Mouse (Mus musculus): ENCODE results near the gene Ptpn20. TPM values are rescaled to one million over a fixed set of nuclear protein-coding genes. Genes with fewer than 3 reads are reported as not detected.

The Ptpn20 gene
- 37.0 and 49.3 TPM in 2 replicates for polyA plus RNA-seq (2012; rRNA removed)

GRCm38 (mm10) chr14:33588951-33589350, at the start of gene Ptpn20:
Ptpn20 (plus strand) TSS chr14:33589207.
- Histone ChIP-seq H3K36me3 (ENCODE audit: control insufficient read depth, insufficient read depth, low read length) (no peaks in the 10 kb centered on the region), H3K4me1 (ENCODE audit: control insufficient read depth, insufficient read depth, low read length) (peaks cover 3% of the 10 kb centered on the region), H3K27me3 (ENCODE audit: control insufficient read depth, insufficient read depth, low read length) (no peaks in the 10 kb centered on the region), H3K4me3 (ENCODE audit: control insufficient read depth, low read depth, low read length) (peak within 1 kb of the TSS; percentile 72), H3K27ac (ENCODE audit: control insufficient read depth, insufficient read depth, low read depth, low read length) (peak within 1 kb of the TSS; percentile 77)
- TF ChIP-seq CTCF (IDR thresholded peaks at IDR 0.05; ENCODE audit: control insufficient read depth, insufficient read depth, insufficient replicate concordance, low read depth, low read length) (peak; percentile 84; the same call in 1 of the 2 replicates), POLR2A (IDR thresholded peaks at IDR 0.05; ENCODE audit: control insufficient read depth, low read depth, low read length) (peak; percentile 88)

- Histone ChIP-seq H3K27me3 (ENCODE audit: control insufficient read depth, insufficient read depth, low read length) (no peaks in the 10 kb centered on the region), H3K27ac (ENCODE audit: control insufficient read depth, insufficient read depth, low read depth, low read length) (no peak overlapping the region), H3K4me1 (ENCODE audit: control insufficient read depth, insufficient read depth, low read length) (no peaks in the 10 kb centered on the region), H3K36me3 (ENCODE audit: control insufficient read depth, insufficient read depth, low read length) (no peaks in the 10 kb centered on the region), H3K4me3 (ENCODE audit: control insufficient read depth, low read depth, low read length) (no peak overlapping the region)
- TF ChIP-seq CTCF (IDR thresholded peaks at IDR 0.05; ENCODE audit: control insufficient read depth, insufficient read depth, insufficient replicate concordance, low read depth, low read length), result no peak
- TF ChIP-seq POLR2A (IDR thresholded peaks at IDR 0.05; ENCODE audit: control insufficient read depth, low read depth, low read length), result no peak
Observed at GRCm38 (mm10) chr14:33539559-33540167, 49.3 kb upstream of the Ptpn20 start.

DNA sequence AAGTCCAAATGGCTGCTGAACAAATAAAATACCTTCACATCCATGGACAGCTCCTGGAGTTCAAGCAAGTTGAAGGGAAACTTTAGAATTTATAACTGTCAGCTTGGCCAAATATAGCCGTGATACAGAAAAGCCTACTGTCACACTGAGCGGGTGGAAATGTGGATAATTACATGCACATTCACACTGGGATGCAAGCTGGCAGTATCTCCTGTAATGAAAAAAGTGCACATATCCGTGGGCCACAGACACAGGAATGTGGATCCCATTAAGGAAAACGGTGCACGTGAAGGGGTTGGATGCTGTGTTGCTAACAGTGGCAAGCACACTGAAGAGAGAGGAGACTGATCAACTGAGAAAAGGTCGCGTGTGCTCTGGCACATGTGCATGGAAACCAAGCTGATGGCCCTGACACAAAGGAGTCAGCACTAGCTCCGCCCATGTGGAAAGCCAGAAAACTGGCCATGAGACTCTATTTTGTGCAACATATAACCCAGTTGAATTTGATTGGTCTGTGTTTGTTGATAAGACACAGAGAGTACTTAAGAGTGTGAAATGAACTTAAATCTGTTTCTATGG, 43.4 kb upstream of the Ptpn20 start:
- no peaks in the 10 kb centered on the region for H3K27me3 ChIP-seq (ENCODE audit: control insufficient read depth, insufficient read depth, low read length)
- H3K27ac ChIP-seq (ENCODE audit: control insufficient read depth, insufficient read depth, low read depth, low read length), result no peak overlapping the region
- H3K4me1 ChIP-seq (ENCODE audit: control insufficient read depth, insufficient read depth, low read length), result no peaks in the 10 kb centered on the region
- no peak overlapping the region for H3K4me3 ChIP-seq (ENCODE audit: control insufficient read depth, low read depth, low read length)
- no peaks in the 10 kb centered on the region for H3K36me3 ChIP-seq (ENCODE audit: control insufficient read depth, insufficient read depth, low read length)
- TF ChIP-seq POLR2A (IDR thresholded peaks at IDR 0.05; ENCODE audit: control insufficient read depth, low read depth, low read length), result no peak
- TF ChIP-seq CTCF (IDR thresholded peaks at IDR 0.05; ENCODE audit: control insufficient read depth, insufficient read depth, insufficient replicate concordance, low read depth, low read length), result no peak

- Histone ChIP-seq H3K36me3 (ENCODE audit: control insufficient read depth, insufficient read depth, low read length) (no peaks in the 10 kb centered on the region), H3K4me1 (ENCODE audit: control insufficient read depth, insufficient read depth, low read length) (no peaks in the 10 kb centered on the region), H3K27me3 (ENCODE audit: control insufficient read depth, insufficient read depth, low read length) (no peaks in the 10 kb centered on the region), H3K4me3 (ENCODE audit: control insufficient read depth, low read depth, low read length) (no peak overlapping the region), H3K27ac (ENCODE audit: control insufficient read depth, insufficient read depth, low read depth, low read length) (no peak overlapping the region)
- TF ChIP-seq CTCF (IDR thresholded peaks at IDR 0.05; ENCODE audit: control insufficient read depth, insufficient read depth, insufficient replicate concordance, low read depth, low read length), result no peak
Observed at GRCm38 (mm10) chr14:33548650-33549049, 40.4 kb upstream of the Ptpn20 start.

DNA sequence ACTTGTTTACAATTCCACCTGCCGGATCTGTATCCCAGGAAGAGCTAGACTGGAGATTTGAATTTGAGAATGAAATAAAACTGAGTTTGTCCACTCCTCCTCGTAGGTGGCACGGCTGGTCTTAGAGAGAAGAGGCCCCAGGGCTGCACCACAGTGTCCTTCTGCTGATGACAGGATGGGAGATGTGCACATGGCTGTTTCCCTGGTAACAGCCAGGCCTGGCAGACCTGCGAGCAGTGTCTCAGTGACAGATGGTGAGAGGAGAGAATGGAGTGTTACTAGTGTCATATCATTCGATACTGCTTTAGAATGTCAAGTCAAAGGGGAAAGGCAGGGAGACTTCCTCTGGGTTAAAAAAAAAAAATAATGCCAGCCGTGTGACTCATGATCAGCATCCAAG, 39.2 kb upstream of the Ptpn20 start:
- no peaks in the 10 kb centered on the region for H3K4me1 ChIP-seq (ENCODE audit: control insufficient read depth, insufficient read depth, low read length)
- no peaks in the 10 kb centered on the region for H3K36me3 ChIP-seq (ENCODE audit: control insufficient read depth, insufficient read depth, low read length)
- no peaks in the 10 kb centered on the region for H3K27me3 ChIP-seq (ENCODE audit: control insufficient read depth, insufficient read depth, low read length)
- no peak overlapping the region for H3K27ac ChIP-seq (ENCODE audit: control insufficient read depth, insufficient read depth, low read depth, low read length)
- no peak for TF ChIP-seq CTCF (IDR thresholded peaks at IDR 0.05; ENCODE audit: control insufficient read depth, insufficient read depth, insufficient replicate concordance, low read depth, low read length)
- no peak for TF ChIP-seq POLR2A (IDR thresholded peaks at IDR 0.05; ENCODE audit: control insufficient read depth, low read depth, low read length)
- H3K4me3 ChIP-seq (ENCODE audit: control insufficient read depth, low read depth, low read length), result no peak overlapping the region

DNA sequence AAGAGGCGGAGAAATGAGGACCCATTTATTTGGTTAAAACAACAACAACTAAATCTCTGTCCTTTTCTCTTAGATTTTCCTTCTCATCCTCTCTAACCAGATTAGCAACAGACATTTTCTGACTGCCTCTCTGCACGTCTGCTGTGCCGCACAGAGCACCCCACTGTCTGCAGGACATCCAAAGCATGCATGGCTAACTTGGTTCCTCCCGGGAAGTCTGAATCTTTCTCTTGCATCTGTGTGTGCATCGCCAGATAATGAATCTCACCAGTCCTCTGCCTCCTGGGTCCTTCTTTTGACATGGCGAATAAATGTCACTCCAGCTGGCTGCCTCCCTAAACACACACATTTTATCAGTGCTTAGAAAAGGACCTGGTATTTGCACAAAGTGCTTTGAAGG, 18.3 kb upstream of the Ptpn20 start:
- H3K27me3 ChIP-seq (ENCODE audit: control insufficient read depth, insufficient read depth, low read length), result no peaks in the 10 kb centered on the region
- H3K36me3 ChIP-seq (ENCODE audit: control insufficient read depth, insufficient read depth, low read length), result no peaks in the 10 kb centered on the region
- no peaks in the 10 kb centered on the region for H3K4me1 ChIP-seq (ENCODE audit: control insufficient read depth, insufficient read depth, low read length)
- no peak overlapping the region for H3K4me3 ChIP-seq (ENCODE audit: control insufficient read depth, low read depth, low read length)
- H3K27ac ChIP-seq (ENCODE audit: control insufficient read depth, insufficient read depth, low read depth, low read length), result no peak overlapping the region
- TF ChIP-seq CTCF (IDR thresholded peaks at IDR 0.05; ENCODE audit: control insufficient read depth, insufficient read depth, insufficient replicate concordance, low read depth, low read length) (no peak), POLR2A (IDR thresholded peaks at IDR 0.05; ENCODE audit: control insufficient read depth, low read depth, low read length) (no peak)

DNA sequence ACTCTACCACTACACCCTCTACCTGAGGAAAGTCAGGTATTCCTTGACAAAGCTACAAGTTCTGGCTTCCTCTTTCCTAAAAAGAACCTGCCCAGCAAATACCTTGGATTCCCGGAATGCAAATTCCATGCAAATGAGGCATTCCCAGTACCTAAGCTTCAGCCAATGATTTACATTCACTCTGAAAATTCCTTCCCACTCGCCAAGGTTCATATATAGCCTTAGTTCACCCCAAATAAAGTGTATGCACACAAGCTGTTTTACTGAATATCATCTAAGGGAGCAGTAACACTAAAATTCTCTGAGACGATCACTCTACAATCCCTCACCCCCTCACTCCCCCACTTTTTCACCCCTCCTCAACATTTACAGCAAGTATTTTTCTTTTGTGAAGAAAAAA, 15.4 kb upstream of the Ptpn20 start:
- Histone ChIP-seq H3K27me3 (ENCODE audit: control insufficient read depth, insufficient read depth, low read length) (no peaks in the 10 kb centered on the region), H3K36me3 (ENCODE audit: control insufficient read depth, insufficient read depth, low read length) (no peaks in the 10 kb centered on the region), H3K4me3 (ENCODE audit: control insufficient read depth, low read depth, low read length) (no peak overlapping the region), H3K4me1 (ENCODE audit: control insufficient read depth, insufficient read depth, low read length) (no peaks in the 10 kb centered on the region), H3K27ac (ENCODE audit: control insufficient read depth, insufficient read depth, low read depth, low read length) (no peak overlapping the region)
- TF ChIP-seq POLR2A (IDR thresholded peaks at IDR 0.05; ENCODE audit: control insufficient read depth, low read depth, low read length) (no peak), CTCF (IDR thresholded peaks at IDR 0.05; ENCODE audit: control insufficient read depth, insufficient read depth, insufficient replicate concordance, low read depth, low read length) (no peak)
